Mouse (Mus musculus) heart, embryonic 13.5 days (tissue): ENCODE data around the gene Unc50. TPM values are rescaled to one million over a fixed set of nuclear protein-coding genes. Genes with fewer than 3 reads are reported as not detected.
A peak's percentile ranks its signal among the peaks of the same experiment; 100 is the strongest.

Experiments
- ATAC-seq: fragments of 200-750 bp; cut with Nextera tagmentation; 2 replicates; pipeline ENCODE4 v1.8.0; 2017; ENCODE audit warnings: moderate TSS enrichment; ENCODE audit not compliant: insufficient number of reproducible peaks, low FRiP score, low TSS enrichment; ENCODE audit errors: extremely low read depth
- H3K27ac ChIP-seq: fragments of 300-500 bp; sonication (generic); replicated peaks from 2 replicates; pipeline ENCODE4 v1.5.1; 2015; ENCODE audit warnings: moderate library complexity, mild to moderate bottlenecking, inconsistent platforms
- H3K27me3 ChIP-seq: fragments of 300-500 bp; sonication (generic); replicated peaks from 2 replicates; pipeline ENCODE4 v1.6.1; 2015; ENCODE audit warnings: mild to moderate bottlenecking, inconsistent platforms
- H3K36me3 ChIP-seq: fragments of 300-500 bp; sonication (generic); 2 replicates; pipeline ENCODE4 v1.6.1; 2015; ENCODE audit warnings: mild to moderate bottlenecking, inconsistent platforms
- H3K4me1 ChIP-seq: fragments of 300-500 bp; sonication (generic); 2 replicates; pipeline ENCODE4 v1.6.1; 2015; ENCODE audit warnings: inconsistent platforms
- H3K4me2 ChIP-seq: fragments of 300-500 bp; sonication (generic); 2 replicates; pipeline ENCODE4 v1.6.1; 2015; ENCODE audit warnings: inconsistent platforms, mild to moderate bottlenecking, moderate library complexity
- H3K4me3 ChIP-seq: fragments of 300-500 bp; sonication (generic); 2 replicates; pipeline ENCODE4 v1.5.1; 2015; ENCODE audit warnings: moderate library complexity, mild to moderate bottlenecking, inconsistent platforms
- H3K9ac ChIP-seq: fragments of 300-500 bp; sonication (generic); 2 replicates; pipeline ENCODE4 v1.6.1; 2015; ENCODE audit warnings: inconsistent platforms, mild to moderate bottlenecking, moderate library complexity
- H3K9me3 ChIP-seq: fragments of 300-500 bp; sonication (generic); 2 replicates; pipeline ENCODE4 v1.6.1; 2016; ENCODE audit warnings: inconsistent platforms
- WGBS: fragments of 180-500 bp; shearing (Covaris S2); methylation state at CpG from one replicate; pipeline ENCODE4 v1.1.7; 2015; ENCODE audit warnings: mixed read lengths; 5-methylcytosine and 5-hydroxymethylcytosine counted together
- polyA plus RNA-seq: library from polyadenylated mRNA; unstranded; fragments of >200 nt; fragmentation: Nextera tagmentation; extraction: Ambion mirVana; gene quantifications from 2 replicates; pipeline ENCODE4 v1.2.1, GENCODE M21; 2015

The Unc50 gene
- polyA plus RNA-seq = 75.9 and 86.4 TPM in 2 replicates

- H3K9ac ChIP-seq = peak within 1 kb of the TSS; percentile 97
- peak within 1 kb of the TSS; percentile 78 for H3K27ac ChIP-seq
- no peaks in the 10 kb centered on the region for H3K9me3 ChIP-seq
- peak; percentile 94 for ATAC-seq
- 3% methylated on average over 57 of the region's 57 CpGs for WGBS
- peak within 1 kb of the TSS; percentile 95 for H3K4me2 ChIP-seq
- peaks cover 30% of the 10 kb centered on the region for H3K4me1 ChIP-seq
- peak within 1 kb of the TSS; percentile 96 for H3K4me3 ChIP-seq
- H3K36me3 ChIP-seq = peaks cover 63% of the 10 kb centered on the region
- H3K27me3 ChIP-seq = no peaks in the 10 kb centered on the region
Measured at GRCm38 (mm10) chr1:37429366-37430296, at the start of gene Unc50, which contains the start of gene Coa5. Unc50 (plus strand) TSS chr1:37430139. Coa5 (minus strand) TSS chr1:37430103.

- Histone ChIP-seq H3K4me2 (no peak overlapping the region), H3K9me3 (no peaks in the 10 kb centered on the region), H3K9ac (no peak overlapping the region), H3K27me3 (no peaks in the 10 kb centered on the region), H3K36me3 (peaks cover 36% of the 10 kb centered on the region), H3K4me3 (no peak overlapping the region), H3K4me1 (peaks cover 37% of the 10 kb centered on the region), H3K27ac (no peak overlapping the region)
- no peak for ATAC-seq
- WGBS = 79% methylated on average over 5 of the region's 5 CpGs
Measured at GRCm38 (mm10) chr1:37380913-37381312, 49.0 kb upstream of the Unc50 start.

- Histone ChIP-seq H3K4me2 (no peak overlapping the region), H3K4me3 (no peak overlapping the region), H3K27ac (peak overlapping the region; percentile 78), H3K9me3 (no peaks in the 10 kb centered on the region), H3K4me1 (peaks cover 58% of the 10 kb centered on the region), H3K27me3 (no peaks in the 10 kb centered on the region), H3K9ac (no peak overlapping the region), H3K36me3 (peaks cover 23% of the 10 kb centered on the region)
- WGBS = 46% methylated on average over 3 of the region's 3 CpGs
- no peak; the same call in 1 of the 2 replicates for ATAC-seq
Measured at GRCm38 (mm10) chr1:37384304-37384703, 45.6 kb upstream of the Unc50 start.

- Histone ChIP-seq H3K4me3 (no peak overlapping the region), H3K36me3 (peaks cover 29% of the 10 kb centered on the region), H3K27ac (peak overlapping the region; percentile 92), H3K4me1 (peaks cover 57% of the 10 kb centered on the region), H3K4me2 (no peak overlapping the region), H3K27me3 (no peaks in the 10 kb centered on the region), H3K9me3 (no peaks in the 10 kb centered on the region), H3K9ac (peak overlapping the region; percentile 50; the same call in 1 of the 2 replicates)
- 26% methylated on average over 7 of the region's 7 CpGs for WGBS
- peak; percentile 49; the same call in 1 of the 2 replicates for ATAC-seq
Measured at GRCm38 (mm10) chr1:37386448-37386971, 43.4 kb upstream of the Unc50 start.

- Histone ChIP-seq H3K36me3 (peaks cover 62% of the 10 kb centered on the region), H3K4me1 (peaks cover 9% of the 10 kb centered on the region), H3K27ac (no peak overlapping the region), H3K4me2 (no peak overlapping the region), H3K27me3 (no peaks in the 10 kb centered on the region), H3K9me3 (no peaks in the 10 kb centered on the region), H3K9ac (no peak overlapping the region), H3K4me3 (no peak overlapping the region)
- ATAC-seq = no peak
- 58% methylated on average over 5 of the region's 5 CpGs for WGBS
Measured at GRCm38 (mm10) chr1:37393174-37393573, 36.8 kb upstream of the Unc50 start.

- H3K9me3 ChIP-seq = no peaks in the 10 kb centered on the region
- ATAC-seq = no peak
- no peaks in the 10 kb centered on the region for H3K27me3 ChIP-seq
- no peak overlapping the region for H3K4me3 ChIP-seq
- H3K4me1 ChIP-seq = peaks cover 28% of the 10 kb centered on the region
- no peak overlapping the region for H3K4me2 ChIP-seq
- H3K27ac ChIP-seq = no peak overlapping the region
- WGBS = 89% methylated on average over 1 of the region's 1 CpGs
- H3K36me3 ChIP-seq = peaks cover 42% of the 10 kb centered on the region
- no peak overlapping the region for H3K9ac ChIP-seq
Measured at GRCm38 (mm10) chr1:37396481-37396880, 33.5 kb upstream of the Unc50 start.

GRCm38 (mm10) chr1:37398961-37399360, 31.0 kb upstream of the Unc50 start:
- H3K27me3 ChIP-seq = no peaks in the 10 kb centered on the region
- no peak overlapping the region for H3K9ac ChIP-seq
- no peak overlapping the region; the same call in 1 of the 2 replicates for H3K4me2 ChIP-seq
- WGBS = 46% methylated on average over 3 of the region's 3 CpGs
- H3K36me3 ChIP-seq = peaks cover 29% of the 10 kb centered on the region
- peaks cover 28% of the 10 kb centered on the region for H3K4me1 ChIP-seq
- H3K9me3 ChIP-seq = no peaks in the 10 kb centered on the region
- H3K27ac ChIP-seq = peak overlapping the region; percentile 78
- no peak overlapping the region for H3K4me3 ChIP-seq
- no peak for ATAC-seq

- Histone ChIP-seq H3K4me3 (no peak overlapping the region), H3K36me3 (peaks cover 23% of the 10 kb centered on the region), H3K27ac (peak overlapping the region; percentile 78), H3K27me3 (no peaks in the 10 kb centered on the region), H3K9ac (0 out of 2 replicates have a peak overlapping the region, but pooled peaks have one; percentile 33), H3K4me2 (no peak overlapping the region; the same call in 1 of the 2 replicates), H3K4me1 (peaks cover 28% of the 10 kb centered on the region), H3K9me3 (no peaks in the 10 kb centered on the region)
- ATAC-seq = no peak
- WGBS = 40% methylated on average over 8 of the region's 8 CpGs
Measured at GRCm38 (mm10) chr1:37399734-37400133, 30.2 kb upstream of the Unc50 start.

- H3K27ac ChIP-seq = no peak overlapping the region
- ATAC-seq = no peak
- 45% methylated on average over 4 of the region's 4 CpGs for WGBS
Measured at GRCm38 (mm10) chr1:37401687-37402086, 28.3 kb upstream of the Unc50 start.

GRCm38 (mm10) chr1:37405137-37405536, 24.8 kb upstream of the Unc50 start:
- Histone ChIP-seq H3K27ac (no peak overlapping the region), H3K4me3 (no peak overlapping the region), H3K9ac (no peak overlapping the region), H3K36me3 (peaks cover 18% of the 10 kb centered on the region; the same call in 1 of the 2 replicates), H3K9me3 (no peaks in the 10 kb centered on the region), H3K4me1 (peaks cover 11% of the 10 kb centered on the region), H3K27me3 (no peaks in the 10 kb centered on the region), H3K4me2 (no peak overlapping the region)
- ATAC-seq = no peak
- WGBS = 72% methylated on average over 2 of the region's 2 CpGs

More at GRCm38 (mm10) chr1:37401687-37402086, 28.3 kb upstream of the Unc50 start:
- Histone ChIP-seq H3K4me1 (peaks cover 28% of the 10 kb centered on the region), H3K9ac (no peak overlapping the region), H3K36me3 (peaks cover 19% of the 10 kb centered on the region), H3K4me2 (no peak overlapping the region), H3K27me3 (no peaks in the 10 kb centered on the region), H3K9me3 (no peaks in the 10 kb centered on the region), H3K4me3 (no peak overlapping the region)

- H3K9me3 ChIP-seq = no peaks in the 10 kb centered on the region
- no peaks in the 10 kb centered on the region for H3K27me3 ChIP-seq
- 77% methylated on average over 8 of the region's 8 CpGs for WGBS
- H3K4me1 ChIP-seq = peaks cover 10% of the 10 kb centered on the region
- peaks cover 14% of the 10 kb centered on the region; the same call in 1 of the 2 replicates for H3K36me3 ChIP-seq
- no peak overlapping the region for H3K4me2 ChIP-seq
- H3K4me3 ChIP-seq = no peak overlapping the region
- H3K27ac ChIP-seq = no peak overlapping the region
- H3K9ac ChIP-seq = no peak overlapping the region
- no peak for ATAC-seq
Measured at GRCm38 (mm10) chr1:37407228-37407627, 22.7 kb upstream of the Unc50 start.
